Mouse (Mus musculus): ENCODE measurements around the gene Actn4.
"Not testable (repeated sequence)": the region's sequence is repeated elsewhere in the genome, so short reads cannot be mapped to it uniquely, and the experiment has no call there.

Actn4 gene

GRCm38 (mm10) chr7:28922606-28923005 is 39.5 kb downstream of the Actn4 start:
- DNase-seq = no peak

GRCm38 (mm10) chr7:28921722-28922465 is 40.2 kb downstream of the Actn4 start:
- peak; percentile 11 to 59 for DNase-seq

GRCm38 (mm10) chr7:28921178-28921577 is 41.0 kb downstream of the Actn4 start:
- no peak for DNase-seq

- DNase-seq = peak; percentile 86 to 94
Observed at GRCm38 (mm10) chr7:28919815-28920214, 42.3 kb downstream of the Actn4 start.

GRCm38 (mm10) chr7:28918540-28918939 is 43.6 kb downstream of the Actn4 start:
- no peak for DNase-seq

GRCm38 (mm10) chr7:28917503-28918426 is 44.4 kb downstream of the Actn4 start:
- DNase-seq = peak; percentile 84 to 88

- no peak for DNase-seq
Observed at GRCm38 (mm10) chr7:28916491-28916890, 45.6 kb downstream of the Actn4 start.

- no peak for DNase-seq
Observed at GRCm38 (mm10) chr7:28913171-28913570, 49.0 kb downstream of the Actn4 start.

GRCm38 (mm10) chr7:28911632-28912031 is 50.5 kb downstream of the Actn4 start:
- DNase-seq = peak; percentile 76 to 91

GRCm38 (mm10) chr7:28907195-28907594 is 54.9 kb downstream of the Actn4 start:
- DNase-seq = no peak

GRCm38 (mm10) chr7:28903778-28904177 is 58.4 kb downstream of the Actn4 start:
- DNase-seq = no peak

GRCm38 (mm10) chr7:28902809-28903208 is 59.3 kb downstream of the Actn4 start:
- DNase-seq = no peak

GRCm38 (mm10) chr7:28902180-28902579 is 60.0 kb downstream of the Actn4 start:
- no peak for DNase-seq

- peak in 1 of 2 experiments; percentile 71 for DNase-seq
Observed at GRCm38 (mm10) chr7:28901311-28902125, 60.6 kb downstream of the Actn4 start.

GRCm38 (mm10) chr7:28899972-28900371 is 62.2 kb downstream of the Actn4 start:
- DNase-seq = no peak

GRCm38 (mm10) chr7:28897661-28898060 is 64.5 kb downstream of the Actn4 start:
- DNase-seq = no peak

- DNase-seq = no peak
Observed at GRCm38 (mm10) chr7:28894942-28895341, 67.2 kb downstream of the Actn4 start.

- DNase-seq = peak; percentile 66 to 75
Observed at GRCm38 (mm10) chr7:28893643-28894265, 68.4 kb downstream of the Actn4 start.

GRCm38 (mm10) chr7:28892601-28893000 is 69.5 kb downstream of the Actn4 start:
- no peak for DNase-seq

- DNase-seq = no peak
Observed at GRCm38 (mm10) chr7:28888701-28889161, 73.4 kb downstream of the Actn4 start.

- no peak for DNase-seq
Observed at GRCm38 (mm10) chr7:28886486-28886885, 75.7 kb downstream of the Actn4 start.

- DNase-seq = not testable (repeated sequence)
Observed at GRCm38 (mm10) chr7:28883704-28884103, 78.4 kb downstream of the Actn4 start.
